Mouse (Mus musculus) ES-Bruce4 (cell line): Measurements from ENCODE around the gene Ewsr1. TPM values are rescaled to one million over a fixed set of nuclear protein-coding genes. Genes with fewer than 3 reads are reported as not detected.
A peak's percentile ranks its signal among the peaks of the same experiment; 100 is the strongest.

ENCODE experiments used
- H3K27ac ChIP-seq: 2 replicates; pipeline ENCODE4 v1.5.1; 2012; ENCODE audit warnings: low read length, inconsistent platforms; ENCODE audit not compliant: insufficient read depth
- H3K27me3 ChIP-seq: 2 replicates; pipeline ENCODE4 v1.6.1; 2012; ENCODE audit warnings: mild to moderate bottlenecking, low read length, inconsistent platforms; ENCODE audit not compliant: control insufficient read depth, poor library complexity, insufficient read depth, severe bottlenecking
- H3K36me3 ChIP-seq: 2 replicates; pipeline ENCODE4 v1.6.1; 2012; ENCODE audit warnings: inconsistent platforms, mild to moderate bottlenecking, low read length, moderate library complexity; ENCODE audit not compliant: control insufficient read depth, poor library complexity, insufficient read depth, severe bottlenecking
- H3K4me1 ChIP-seq: one replicate; pipeline ENCODE4 v1.8.1; 2011; ENCODE audit warnings: low read length; ENCODE audit not compliant: control insufficient read depth, insufficient read depth
- H3K4me3 ChIP-seq: 2 replicates; pipeline ENCODE4 v1.5.1; 2011; ENCODE audit warnings: low read depth, mild to moderate bottlenecking, low read length
- H3K9ac ChIP-seq: 2 replicates; pipeline ENCODE4 v1.6.1; 2012; ENCODE audit warnings: low read depth, mild to moderate bottlenecking, inconsistent platforms; ENCODE audit not compliant: poor library complexity, severe bottlenecking
- H3K9me3 ChIP-seq: replicated peaks from 2 replicates; pipeline ENCODE4 v1.6.1; 2012; ENCODE audit warnings: mild to moderate bottlenecking, low read length, inconsistent platforms; ENCODE audit not compliant: control insufficient read depth, poor library complexity, insufficient read depth, severe bottlenecking
- CTCF ChIP-seq: IDR thresholded peaks from one replicate; pipeline ENCODE4 v1.8.1; 2011; ENCODE audit warnings: low read depth, low read length
- EP300 ChIP-seq: IDR thresholded peaks from 2 replicates; pipeline ENCODE4 v1.6.1; 2011; ENCODE audit warnings: low read depth, low read length; ENCODE audit not compliant: insufficient read depth
- POLR2A ChIP-seq: IDR thresholded peaks from one replicate; pipeline ENCODE4 v1.8.1; 2011; ENCODE audit warnings: low read length; ENCODE audit not compliant: insufficient read depth
- polyA plus RNA-seq: library from polyadenylated mRNA; stranded (reverse); fragments of >200 nt; gene quantifications from 2 replicates; pipeline ENCODE4 v1.2.4, GENCODE M21; 2011; ENCODE audit warnings: low read depth; ENCODE audit not compliant: missing spikeins, insufficient read depth, insufficient read length

Gene Ewsr1
- polyA plus RNA-seq, 1 experiment = 1,045 TPM

DNA sequence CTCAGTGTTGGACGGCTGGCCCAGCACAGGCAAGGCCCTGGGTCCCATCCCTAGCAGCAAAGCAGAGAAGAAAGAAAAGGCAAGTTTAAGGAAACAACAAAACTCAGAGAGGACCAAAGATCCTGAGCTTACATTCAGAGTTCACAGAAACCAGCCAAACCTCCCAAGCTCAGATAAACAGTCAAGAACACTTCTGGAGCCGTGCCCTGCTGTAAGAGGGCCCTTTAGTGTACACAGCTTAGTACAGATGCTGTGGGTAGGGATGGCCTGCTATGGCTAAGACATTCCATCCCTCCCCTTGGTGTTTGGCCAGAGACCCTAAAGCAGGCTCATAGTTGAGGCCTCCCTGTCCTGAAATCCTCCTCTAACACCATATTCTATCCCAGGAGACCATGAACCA is 39.6 kb upstream of the Ewsr1 start:
- Histone ChIP-seq H3K4me1 (no peaks in the 10 kb centered on the region), H3K27ac (no peak overlapping the region), H3K4me3 (no peak overlapping the region), H3K9ac (no peak overlapping the region), H3K27me3 (no peaks in the 10 kb centered on the region), H3K9me3 (no peaks in the 10 kb centered on the region), H3K36me3 (no peaks in the 10 kb centered on the region)
- no peak for TF ChIP-seq POLR2A
- TF ChIP-seq CTCF = no peak
- TF ChIP-seq EP300 = no peak

DNA sequence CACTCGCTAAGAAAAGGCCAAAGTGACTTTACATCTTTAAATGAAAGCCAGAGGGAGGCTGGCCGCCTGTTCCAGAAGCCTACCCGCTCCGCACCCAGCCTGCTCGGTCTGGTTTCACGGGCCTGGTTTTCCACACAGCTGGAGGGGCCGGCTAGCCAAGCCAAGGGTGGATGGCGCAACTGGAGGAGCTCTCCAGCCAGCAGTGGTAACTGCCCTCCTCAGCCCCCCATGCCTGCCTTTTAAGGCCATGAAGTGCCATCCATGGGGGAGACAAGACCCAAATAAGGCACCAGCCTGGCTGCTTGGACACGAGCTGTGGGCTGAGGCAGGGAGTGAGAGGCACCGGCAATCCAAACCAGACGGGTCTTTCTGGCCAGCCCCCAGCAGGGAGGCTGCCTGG is 36.8 kb upstream of the Ewsr1 start:
- Histone ChIP-seq H3K9me3 (no peaks in the 10 kb centered on the region), H3K27me3 (no peaks in the 10 kb centered on the region), H3K27ac (no peak overlapping the region), H3K36me3 (no peaks in the 10 kb centered on the region), H3K4me3 (no peak overlapping the region), H3K4me1 (no peaks in the 10 kb centered on the region), H3K9ac (no peak overlapping the region)
- TF ChIP-seq CTCF (no peak), POLR2A (no peak)

DNA sequence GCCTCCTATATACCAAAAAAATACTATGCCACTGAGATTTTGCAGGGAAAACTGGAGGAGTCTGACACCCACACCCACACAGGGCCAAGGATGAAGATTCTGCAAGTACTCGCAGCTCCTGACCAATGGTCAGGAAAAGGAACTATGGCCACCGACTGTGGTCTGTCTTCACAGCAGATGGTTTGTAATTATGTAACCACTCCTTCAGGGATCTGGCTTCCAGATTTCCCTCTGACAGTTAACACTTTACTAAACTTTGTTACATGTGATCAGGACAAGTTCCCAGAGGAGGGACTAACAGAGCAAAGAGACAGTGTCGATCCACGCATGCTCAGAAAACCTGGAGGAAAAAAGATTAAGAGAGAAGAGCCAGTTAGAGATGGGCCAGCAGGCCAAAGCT is 33.7 kb upstream of the Ewsr1 start:
- H3K4me1 ChIP-seq = peaks cover 5% of the 10 kb centered on the region
- TF ChIP-seq POLR2A (no peak), CTCF (no peak), EP300 (no peak)
- H3K27me3 ChIP-seq = no peaks in the 10 kb centered on the region
- H3K4me3 ChIP-seq = no peak overlapping the region
- no peak overlapping the region for H3K27ac ChIP-seq
- no peaks in the 10 kb centered on the region for H3K36me3 ChIP-seq
- no peaks in the 10 kb centered on the region for H3K9me3 ChIP-seq
- H3K9ac ChIP-seq = no peak overlapping the region

DNA sequence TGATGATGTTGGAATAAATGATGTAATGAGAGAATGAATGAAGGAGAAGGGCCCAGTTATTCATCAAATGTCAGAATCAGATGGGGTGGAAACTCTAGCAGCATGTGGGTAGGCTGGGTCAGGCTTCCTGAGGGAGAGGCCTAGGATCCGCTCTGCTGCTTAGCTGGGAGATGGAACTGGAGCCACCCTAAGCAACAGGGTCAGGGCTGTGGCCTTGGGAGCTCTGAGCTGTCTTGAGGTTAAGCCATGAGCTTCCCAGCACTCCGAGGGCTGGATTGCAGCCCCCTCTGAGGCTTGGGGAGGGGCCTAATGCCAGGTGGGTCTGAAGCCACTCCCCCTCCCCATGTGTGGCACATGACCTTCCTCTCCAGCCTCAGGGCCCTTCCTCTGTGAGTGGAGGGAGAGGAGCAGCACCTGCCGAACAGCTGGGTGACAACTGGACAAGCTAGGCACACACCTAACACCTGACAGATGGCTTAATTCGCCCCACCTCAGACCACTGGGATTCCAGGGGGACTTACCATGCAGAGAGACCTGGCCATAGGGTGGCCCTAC is 31.1 kb upstream of the Ewsr1 start:
- TF ChIP-seq POLR2A (no peak), CTCF (no peak), EP300 (peak; percentile 74)

DNA sequence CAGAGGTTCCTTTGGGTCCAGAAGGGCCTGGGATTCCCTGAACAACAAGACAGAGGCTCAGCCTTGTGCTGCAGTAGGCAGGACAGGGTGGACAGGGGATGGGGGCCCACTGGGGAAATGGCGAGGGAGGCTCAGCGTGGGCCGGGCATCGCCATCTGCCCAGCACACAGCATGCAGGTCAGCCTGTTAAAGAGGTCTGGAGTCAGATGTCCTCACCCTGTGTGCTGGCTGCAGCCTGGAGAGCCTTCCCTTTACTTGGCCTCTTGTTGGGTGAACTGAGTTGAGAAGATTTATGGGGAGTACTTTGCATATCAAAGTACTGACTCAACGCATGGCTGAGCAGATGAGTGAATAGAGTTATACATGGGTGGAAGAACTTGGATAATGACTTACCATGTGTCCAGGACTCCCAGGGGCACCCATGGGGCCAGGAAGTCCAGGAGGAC is 30.0 kb upstream of the Ewsr1 start:
- no peak for TF ChIP-seq CTCF
- TF ChIP-seq EP300 = no peak
- TF ChIP-seq POLR2A = no peak
- Histone ChIP-seq H3K4me3 (no peak overlapping the region), H3K9ac (no peak overlapping the region), H3K9me3 (no peaks in the 10 kb centered on the region), H3K27me3 (no peaks in the 10 kb centered on the region), H3K27ac (no peak overlapping the region), H3K4me1 (peaks cover 5% of the 10 kb centered on the region), H3K36me3 (no peaks in the 10 kb centered on the region)

More for the DNA sequence above, 31.1 kb upstream of the Ewsr1 start:
- Histone ChIP-seq H3K36me3 (no peaks in the 10 kb centered on the region), H3K9ac (no peak overlapping the region), H3K27ac (no peak overlapping the region), H3K9me3 (no peaks in the 10 kb centered on the region), H3K27me3 (no peaks in the 10 kb centered on the region), H3K4me1 (peaks cover 5% of the 10 kb centered on the region), H3K4me3 (no peak overlapping the region)

DNA sequence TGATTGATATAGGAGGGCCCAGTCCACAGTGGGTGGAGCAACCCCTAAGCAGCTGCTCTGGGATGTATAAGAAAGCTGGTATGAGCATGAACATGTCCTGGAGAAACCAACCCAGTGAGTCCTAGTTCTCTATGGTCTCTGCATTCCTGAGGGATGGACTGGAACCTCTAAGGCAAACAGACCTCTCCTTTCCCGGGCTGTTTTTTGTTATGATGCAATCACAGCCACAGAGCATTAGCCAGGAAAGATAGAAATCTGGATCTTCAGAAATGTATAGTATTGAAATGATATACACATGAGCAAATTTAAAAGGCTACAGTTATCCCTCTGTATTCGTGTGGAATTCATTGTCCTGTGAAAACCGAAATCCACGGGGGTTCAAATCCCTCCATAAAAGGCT is 26.6 kb upstream of the Ewsr1 start:
- Histone ChIP-seq H3K9ac (no peak overlapping the region), H3K27ac (no peak overlapping the region), H3K4me1 (peaks cover 5% of the 10 kb centered on the region), H3K36me3 (no peaks in the 10 kb centered on the region), H3K9me3 (no peaks in the 10 kb centered on the region), H3K4me3 (no peak overlapping the region), H3K27me3 (no peaks in the 10 kb centered on the region)
- TF ChIP-seq CTCF (no peak), POLR2A (no peak), EP300 (no peak)
